Mouse (Mus musculus) urinary bladder, postnatal 10 days (tissue): ENCODE data around the gene Hist1h3b.
A peak's percentile ranks its signal among the peaks of the same experiment; 100 is the strongest.
"Not testable (repeated sequence)": the region's sequence is repeated elsewhere in the genome, so short reads cannot be mapped to it uniquely, and the experiment has no call there.

Experiments
- DNase-seq: peaks from one replicate; pipeline ENCODE4 v3.0.0; 2022; ENCODE audit warnings: low spot score

Hist1h3b gene

DNA sequence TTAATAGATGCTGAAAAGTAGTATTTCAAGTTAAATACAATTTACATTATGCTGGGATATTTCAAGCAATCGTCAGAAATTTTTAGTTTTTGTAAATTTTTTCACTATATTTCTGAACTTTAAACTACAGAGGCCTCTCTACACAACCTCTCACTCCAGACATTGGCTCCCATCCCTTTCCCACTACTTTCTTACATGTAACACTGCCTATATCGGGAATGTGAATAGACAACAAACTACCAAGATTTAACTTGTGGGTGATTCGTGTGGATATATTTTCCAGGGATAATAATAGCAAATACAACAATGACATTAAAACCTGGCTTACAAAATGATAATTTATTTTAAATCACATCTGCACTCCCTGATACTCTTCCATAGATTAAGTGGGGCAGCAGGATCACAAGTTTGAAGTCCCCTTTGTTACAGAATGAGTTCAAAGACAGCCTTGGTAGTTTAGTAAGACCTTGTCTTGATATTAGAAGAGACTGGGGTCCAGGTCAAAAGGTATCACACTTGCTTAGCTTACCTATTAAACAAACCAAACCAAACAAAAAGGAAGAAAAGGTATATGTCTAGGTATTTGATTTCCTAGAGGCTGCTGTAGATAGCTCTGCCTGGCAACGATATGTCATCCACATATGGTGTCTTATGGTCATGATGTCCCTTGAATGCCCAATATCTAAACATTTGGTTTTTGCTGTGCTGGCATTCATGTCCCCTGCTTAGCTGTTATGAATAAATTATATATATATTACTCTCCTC, 1.4 kb downstream of the Hist1h3b start:
- DNase-seq = no peak

DNA sequence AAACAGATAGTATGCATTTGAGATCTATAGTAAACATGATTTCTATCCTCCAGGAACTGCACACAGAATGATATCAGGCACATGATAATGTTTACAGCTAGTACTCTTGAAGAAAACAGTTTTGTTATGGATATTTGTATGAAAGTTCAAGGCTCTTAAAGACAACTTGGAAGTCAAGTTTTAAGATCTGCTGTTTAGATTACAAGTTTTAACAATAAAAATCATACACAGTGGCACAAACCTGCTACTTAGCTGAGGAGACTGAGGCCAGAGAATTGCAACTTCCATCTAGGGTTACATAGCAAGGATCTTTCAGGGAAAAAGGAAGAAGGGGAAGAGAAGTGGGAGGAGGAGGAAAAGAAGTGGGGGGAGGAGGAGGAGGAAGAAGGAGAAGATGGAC, 2.9 kb downstream of the Hist1h3b start:
- no peak for DNase-seq

DNA sequence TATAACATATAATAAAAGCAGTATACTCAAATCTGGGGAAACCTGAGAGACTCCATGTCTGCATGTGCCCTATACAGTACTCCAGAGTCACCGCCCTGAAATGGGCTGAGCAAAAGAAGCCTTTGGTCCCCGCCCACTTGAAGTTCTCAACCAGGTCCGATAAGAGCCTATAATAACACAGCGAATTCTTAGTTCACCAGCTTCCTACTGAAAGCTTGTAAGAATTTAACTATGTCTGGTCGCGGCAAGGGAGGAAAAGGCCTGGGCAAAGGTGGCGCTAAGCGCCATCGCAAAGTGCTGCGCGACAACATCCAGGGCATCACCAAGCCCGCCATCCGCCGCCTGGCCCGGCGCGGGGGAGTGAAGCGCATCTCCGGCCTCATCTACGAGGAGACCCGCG, 4.7 kb downstream of the Hist1h3b start, which contains the start of gene Hist1h4b:
Hist1h4b (plus strand) TSS at position 224 of the 400 bp plus-strand sequence.
- DNase-seq = no peak

DNA sequence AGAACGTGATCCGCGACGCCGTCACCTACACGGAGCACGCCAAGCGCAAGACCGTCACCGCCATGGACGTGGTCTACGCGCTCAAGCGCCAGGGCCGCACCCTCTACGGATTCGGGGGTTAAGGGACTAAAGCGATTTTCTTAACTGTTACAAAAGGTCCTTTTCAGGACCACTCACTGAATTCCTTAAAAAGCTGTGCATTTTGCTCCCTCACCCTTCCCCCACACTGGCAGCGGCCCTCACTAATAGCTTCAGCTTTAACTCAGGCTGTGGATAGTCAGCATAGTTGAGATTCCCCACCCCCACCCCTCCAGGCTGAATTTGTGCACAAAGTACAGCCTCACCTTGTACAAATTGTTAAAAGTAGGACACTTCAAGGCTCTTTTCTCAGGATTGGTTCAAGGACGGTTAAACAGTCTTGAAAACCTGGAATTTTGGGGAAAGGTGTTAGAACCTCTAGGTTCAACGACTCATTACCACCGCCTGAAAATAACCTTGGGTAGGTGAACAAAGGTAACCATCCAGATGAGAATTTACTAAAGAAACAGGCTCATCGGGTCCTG, 5.2 kb downstream of the Hist1h3b start:
- no peak for DNase-seq

DNA sequence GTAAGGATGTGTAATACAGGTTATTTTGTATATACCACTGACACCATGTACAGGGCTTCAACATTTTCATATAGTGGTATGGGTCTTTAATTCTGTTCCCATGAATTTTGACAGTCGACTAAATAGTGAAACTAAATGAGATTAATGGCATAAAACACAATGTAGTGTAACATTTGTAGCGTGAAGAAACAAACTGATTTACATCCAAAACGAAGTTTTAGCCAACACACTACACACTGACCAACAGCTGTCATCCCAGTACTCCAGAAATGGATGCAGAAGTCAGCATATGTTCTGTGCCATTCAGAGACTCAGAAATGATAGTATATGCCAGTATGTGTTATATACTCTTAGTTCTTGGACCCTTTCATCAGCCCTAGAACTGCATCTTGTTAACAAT, 5.9 kb downstream of the Hist1h3b start:
- no peak for DNase-seq

DNA sequence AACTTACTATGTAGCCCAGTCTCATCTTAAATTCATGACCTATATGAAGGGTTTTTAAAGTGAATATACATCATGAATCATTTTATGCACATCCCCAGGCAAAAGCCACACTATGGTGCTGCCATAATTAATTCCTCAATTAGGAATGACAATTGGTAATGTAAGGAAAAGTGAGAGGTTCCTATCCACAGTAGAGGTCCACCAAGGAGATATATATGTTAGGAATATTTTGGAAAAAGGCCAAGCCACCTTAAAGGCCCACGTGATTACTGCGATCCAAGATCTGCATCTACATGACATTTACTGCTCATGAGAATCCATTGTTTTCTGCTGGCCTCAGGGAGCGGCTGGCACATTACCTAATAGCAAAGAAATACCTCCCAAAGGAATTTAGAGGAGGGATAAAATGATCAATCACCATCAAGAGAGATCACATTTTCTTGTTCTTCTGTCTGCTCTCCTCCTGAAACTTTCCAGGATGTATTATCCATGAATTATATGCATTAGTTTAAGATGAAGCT, 7.2 kb downstream of the Hist1h3b start:
- no peak for DNase-seq

DNA sequence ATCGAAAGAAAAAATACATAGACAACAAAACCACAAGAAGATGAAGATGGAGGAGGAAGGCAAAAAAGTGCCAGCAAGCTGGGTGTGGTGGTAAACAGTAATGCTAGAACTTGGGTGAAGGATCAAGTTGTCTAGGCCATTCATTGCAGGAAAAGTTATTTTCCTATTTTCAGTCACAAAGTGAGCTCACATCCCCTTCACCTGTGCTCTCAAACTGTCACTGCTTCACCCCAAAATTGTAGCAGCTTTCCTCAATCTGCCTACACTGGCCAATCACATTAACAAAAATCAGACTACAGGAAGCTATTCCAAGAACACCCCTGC, 7.8 kb downstream of the Hist1h3b start:
- no peak for DNase-seq

DNA sequence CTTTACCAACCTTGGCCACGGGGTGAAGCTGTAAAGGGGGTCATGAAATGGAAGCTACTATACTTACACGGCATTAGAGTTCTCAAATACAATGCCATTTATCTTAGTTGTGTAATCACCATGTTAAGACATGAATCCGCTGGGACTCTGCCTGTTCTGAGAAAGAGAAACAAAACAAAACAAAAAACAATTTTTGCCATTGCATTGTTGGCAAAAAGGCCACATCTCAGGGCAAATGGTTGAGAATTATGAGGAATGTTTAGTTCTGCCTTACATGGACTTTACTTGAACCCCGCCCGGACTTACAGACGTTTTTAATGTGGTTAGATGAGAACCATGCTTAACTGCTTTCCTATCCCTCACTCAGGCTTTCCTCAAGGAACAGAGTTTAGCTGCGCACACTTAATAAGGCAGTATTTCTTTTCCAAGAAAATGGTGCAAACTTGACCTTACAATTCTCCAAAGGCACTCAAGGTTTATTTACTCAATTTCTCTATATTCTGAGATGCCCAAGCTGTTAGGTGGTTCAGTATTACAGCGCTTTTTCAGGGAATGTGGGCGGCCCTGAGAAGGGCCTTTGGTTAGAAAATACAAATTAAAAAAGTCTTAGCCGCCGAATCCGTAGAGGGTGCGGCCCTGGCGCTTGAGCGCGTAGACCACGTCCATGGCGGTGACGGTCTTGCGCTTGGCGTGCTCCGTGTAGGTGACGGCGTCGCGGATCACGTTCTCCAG, 8.3 kb downstream of the Hist1h3b start:
- DNase-seq = no peak

DNA sequence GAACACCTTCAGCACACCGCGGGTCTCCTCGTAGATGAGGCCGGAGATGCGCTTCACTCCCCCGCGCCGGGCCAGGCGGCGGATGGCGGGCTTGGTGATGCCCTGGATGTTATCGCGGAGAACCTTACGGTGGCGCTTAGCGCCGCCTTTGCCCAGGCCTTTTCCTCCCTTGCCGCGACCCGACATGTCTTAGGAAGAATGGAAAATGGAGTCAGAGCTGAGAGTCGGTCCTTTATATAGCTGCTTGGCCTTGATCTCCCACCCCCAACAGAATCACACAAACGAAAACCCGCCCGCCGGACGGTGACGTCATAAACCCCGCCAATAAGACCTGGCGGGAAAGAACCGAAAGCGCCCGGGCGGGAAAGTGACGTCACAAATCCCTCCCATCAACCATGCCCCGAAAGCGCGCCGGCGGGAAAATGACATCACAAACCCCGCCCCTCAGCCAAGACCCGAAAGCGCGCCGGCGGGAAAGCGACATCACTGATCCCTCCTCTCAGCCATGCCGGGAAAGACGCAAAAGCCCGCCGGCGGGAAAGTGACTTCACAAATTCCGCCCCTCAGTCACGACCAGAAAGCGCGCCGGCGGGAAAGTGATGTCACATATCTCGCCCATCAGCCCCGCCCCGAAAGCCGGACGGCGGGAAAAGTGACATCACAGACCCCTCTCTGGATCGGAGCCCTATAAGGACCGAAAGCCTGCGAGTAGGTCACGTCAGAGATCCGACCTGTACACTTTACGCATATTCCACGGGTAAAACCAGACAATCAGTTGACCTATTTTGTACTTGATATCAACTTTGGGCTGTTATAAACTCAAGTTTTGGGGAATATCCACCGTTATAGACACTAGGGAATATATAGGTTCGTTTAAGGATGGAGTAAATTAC, 9.2 kb downstream of the Hist1h3b start, which contains the start of gene Hist1h4a:
Hist1h4a (minus strand) TSS at position 259 of the 893 bp plus-strand sequence.
- peak; percentile 97 for DNase-seq

DNA sequence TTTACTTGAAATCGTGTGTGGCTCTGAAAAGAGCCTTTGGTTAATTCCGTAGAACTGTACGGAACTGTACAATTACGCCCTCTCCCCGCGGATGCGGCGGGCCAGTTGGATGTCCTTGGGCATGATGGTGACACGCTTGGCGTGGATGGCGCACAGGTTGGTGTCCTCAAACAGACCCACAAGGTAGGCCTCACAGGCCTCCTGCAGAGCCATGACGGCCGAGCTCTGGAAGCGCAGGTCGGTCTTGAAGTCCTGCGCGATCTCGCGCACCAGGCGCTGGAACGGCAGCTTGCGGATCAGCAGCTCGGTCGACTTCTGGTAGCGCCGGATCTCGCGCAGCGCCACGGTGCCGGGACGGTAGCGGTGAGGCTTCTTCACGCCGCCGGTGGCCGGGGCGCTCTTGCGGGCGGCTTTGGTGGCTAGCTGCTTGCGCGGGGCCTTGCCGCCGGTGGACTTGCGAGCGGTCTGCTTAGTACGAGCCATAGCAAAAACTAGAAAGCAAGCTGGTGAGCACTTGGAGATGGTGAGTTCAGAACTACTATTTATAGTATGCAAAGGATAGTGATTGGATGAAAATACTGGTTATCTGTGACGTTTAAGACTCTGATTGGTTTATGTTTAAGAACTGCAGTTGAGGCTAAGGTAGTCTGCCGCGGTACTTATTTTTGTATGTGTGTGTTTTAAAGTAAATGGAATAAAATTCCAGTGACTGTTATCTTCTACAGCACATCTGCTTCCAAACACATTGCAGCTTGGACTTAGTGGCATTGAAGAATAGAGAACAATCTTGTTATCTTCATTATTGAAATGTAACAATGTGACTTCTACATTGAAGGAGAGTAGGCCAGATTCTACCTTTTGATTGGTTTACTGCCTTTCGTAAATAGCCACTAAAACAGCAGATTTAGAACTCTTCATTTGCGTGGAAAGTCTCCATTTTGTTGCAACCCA, 10.1 kb downstream of the Hist1h3b start, which contains the start of gene Hist1h3a:
Hist1h3a (minus strand) TSS at position 516 of the 951 bp plus-strand sequence.
- DNase-seq = not testable (repeated sequence)

DNA sequence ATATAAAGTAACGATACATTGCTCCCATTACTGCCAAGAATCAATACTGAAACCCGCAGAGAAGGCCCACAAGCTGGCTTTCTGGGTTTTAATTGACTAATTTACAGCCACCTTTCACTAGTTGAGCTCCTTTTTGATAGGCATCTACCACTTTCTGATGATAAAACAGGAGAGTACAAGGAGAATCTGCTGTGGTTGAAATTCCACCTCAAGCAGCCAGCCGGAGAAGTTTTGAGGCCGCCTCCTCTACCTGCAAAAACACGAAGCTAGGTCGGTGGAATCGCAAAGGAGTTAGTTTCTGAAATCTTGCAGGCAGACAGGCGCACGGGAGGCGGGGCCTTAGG, 11.1 kb downstream of the Hist1h3b start:
- no peak for DNase-seq

DNA sequence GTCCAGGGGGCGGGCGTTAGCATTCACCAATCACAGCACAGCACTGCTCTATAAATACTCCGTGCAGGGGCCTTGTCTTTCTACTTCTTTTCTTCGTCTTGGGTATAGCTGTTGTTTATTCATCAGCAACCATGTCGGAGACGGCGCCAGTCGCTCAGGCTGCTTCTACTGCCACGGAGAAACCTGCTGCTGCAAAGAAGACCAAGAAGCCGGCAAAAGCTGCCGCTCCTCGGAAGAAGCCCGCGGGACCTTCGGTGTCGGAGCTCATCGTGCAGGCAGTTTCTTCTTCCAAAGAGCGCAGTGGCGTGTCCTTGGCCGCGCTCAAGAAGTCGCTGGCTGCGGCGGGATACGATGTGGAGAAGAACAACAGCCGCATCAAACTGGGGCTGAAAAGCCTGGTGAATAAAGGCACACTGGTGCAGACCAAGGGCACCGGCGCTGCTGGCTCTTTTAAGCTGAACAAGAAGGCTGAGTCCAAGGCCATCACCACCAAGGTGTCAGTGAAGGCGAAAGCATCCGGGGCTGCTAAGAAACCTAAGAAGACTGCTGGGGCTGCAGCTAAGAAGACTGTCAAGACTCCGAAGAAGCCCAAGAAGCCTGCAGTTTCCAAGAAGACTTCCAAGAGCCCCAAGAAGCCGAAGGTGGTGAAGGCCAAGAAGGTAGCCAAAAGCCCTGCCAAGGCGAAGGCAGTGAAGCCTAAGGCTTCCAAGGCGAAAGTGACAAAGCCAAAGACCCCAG, 11.7 kb downstream of the Hist1h3b start, which contains the start of gene Hist1h1a:
Hist1h1a (plus strand) TSS at position 81 of the 738 bp plus-strand sequence.
- DNase-seq = peak; percentile 23

DNA sequence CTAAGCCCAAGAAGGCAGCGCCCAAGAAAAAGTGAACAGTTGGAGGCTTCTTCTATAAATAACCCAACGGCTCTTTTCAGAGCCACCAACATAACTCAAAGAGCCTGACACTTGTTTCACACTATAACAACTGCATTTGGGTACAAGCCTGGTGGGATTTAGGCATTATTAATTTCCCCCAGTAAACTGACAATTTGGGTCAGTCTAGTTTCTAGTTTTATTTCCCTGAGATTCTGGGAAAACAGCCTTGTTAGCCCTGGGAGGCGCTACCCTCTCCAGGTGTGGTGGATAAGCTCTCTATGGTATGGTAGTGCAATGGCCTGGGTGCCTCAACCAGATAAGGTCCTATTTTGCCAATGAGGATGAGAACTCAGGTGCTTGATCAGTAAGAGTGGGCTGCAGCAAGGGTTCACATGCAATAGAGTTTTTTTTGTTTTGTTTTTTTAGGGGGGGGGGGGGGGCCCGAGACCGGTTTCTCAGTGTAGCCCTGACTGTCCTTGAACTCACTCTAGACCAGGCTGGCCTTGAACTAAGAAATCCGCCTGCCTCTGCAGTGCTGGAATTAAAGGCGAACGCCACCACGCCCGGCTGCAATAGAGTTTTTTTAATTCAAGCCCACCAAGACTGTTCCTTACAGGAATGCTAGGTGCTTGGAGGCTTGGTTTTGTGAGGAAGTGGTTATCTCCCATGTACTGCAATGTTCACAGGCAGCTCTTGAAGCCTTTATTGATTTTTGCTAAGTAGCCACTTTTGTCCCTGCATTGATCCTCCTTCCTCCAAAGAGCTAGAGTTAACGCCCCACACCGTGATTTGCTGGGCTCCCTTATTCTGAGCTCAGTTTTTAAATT, 12.5 kb downstream of the Hist1h3b start:
- DNase-seq = no peak

DNA sequence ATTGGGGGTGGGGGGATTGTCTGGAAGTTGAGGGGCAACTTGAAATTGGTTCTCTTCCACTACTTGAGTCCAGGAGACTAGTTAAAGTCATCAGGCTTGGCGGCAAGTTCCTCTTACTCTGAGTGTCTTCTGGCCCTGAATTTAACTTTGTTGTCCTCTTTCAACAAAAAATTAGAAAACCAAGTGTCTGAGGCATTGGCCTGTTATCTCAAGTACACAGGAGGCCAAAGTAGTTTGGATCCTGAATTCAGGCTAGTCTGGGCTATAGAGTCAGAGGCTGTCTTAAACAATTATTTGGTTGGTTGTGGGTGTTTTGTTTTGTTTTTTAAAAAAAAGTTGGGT, 13.1 kb downstream of the Hist1h3b start:
- no peak for DNase-seq

DNA sequence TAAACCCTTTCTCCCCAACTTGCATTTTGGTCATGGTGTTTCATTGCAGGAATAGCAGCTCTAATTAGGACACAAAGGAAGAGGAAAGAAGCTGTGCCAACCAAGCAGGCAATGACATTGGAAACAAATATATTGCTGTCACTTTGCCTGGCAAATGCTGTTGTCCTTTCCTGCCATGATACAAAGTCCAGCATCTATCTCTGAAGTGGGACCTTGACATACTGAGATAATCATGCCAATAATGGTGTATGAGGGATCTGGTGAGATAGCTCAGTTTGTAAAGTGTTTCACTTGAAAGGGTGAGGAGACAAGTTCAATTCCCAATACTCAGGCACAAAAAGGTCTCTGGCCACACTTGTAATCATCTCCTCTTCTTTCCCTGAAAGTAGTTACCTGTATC, 14.7 kb downstream of the Hist1h3b start:
- no peak for DNase-seq

DNA sequence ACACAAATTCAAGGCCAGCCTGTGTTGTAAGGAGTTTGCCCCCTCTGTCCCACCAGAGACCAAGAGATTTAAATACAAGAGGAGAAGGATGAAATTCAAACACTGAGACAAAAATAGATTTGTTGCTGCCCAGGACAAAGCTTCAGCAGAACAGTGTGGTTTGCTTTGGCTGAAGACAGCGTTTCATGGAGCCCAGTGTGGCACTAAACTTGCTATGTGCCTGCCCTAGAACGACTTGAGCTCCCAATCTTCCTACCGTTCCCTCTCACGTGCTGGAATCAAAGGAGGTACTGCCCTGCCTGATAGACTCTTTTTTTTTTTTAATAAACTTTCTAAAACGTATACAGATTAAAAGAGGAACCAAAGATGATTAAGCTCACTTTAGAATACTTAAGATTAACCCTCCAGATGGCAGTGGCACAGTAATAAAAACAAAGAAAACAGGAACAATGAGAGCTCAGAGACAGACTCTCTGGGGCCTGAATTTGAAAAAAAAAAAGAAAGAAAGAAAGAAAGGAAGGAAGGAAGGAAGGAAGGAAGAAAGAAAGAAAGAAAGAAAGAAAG, 16.8 kb downstream of the Hist1h3b start:
- DNase-seq = no peak

DNA sequence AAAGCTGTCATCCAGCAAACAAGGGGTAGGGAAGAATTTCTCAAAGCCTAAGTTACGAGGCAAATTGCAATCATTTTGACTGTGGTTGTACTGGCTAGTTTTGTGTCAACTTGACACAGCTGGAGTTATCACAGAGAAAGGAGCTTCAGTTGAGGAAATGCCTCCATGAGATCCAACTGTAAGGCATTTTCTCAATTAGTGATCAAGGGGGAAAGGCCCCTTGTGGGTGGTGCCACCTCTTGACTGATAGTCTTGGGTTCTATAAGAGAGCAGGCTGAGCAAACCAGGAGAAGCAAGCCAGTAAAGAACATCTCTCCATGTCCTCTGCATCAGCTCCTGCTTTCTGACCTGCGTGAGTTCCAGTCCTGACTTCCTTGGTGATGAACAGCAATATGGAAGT, 17.5 kb downstream of the Hist1h3b start, which contains the start of gene Trim38:
Trim38 (plus strand) TSS at position 301 of the 400 bp plus-strand sequence.
- DNase-seq = not testable (repeated sequence)

DNA sequence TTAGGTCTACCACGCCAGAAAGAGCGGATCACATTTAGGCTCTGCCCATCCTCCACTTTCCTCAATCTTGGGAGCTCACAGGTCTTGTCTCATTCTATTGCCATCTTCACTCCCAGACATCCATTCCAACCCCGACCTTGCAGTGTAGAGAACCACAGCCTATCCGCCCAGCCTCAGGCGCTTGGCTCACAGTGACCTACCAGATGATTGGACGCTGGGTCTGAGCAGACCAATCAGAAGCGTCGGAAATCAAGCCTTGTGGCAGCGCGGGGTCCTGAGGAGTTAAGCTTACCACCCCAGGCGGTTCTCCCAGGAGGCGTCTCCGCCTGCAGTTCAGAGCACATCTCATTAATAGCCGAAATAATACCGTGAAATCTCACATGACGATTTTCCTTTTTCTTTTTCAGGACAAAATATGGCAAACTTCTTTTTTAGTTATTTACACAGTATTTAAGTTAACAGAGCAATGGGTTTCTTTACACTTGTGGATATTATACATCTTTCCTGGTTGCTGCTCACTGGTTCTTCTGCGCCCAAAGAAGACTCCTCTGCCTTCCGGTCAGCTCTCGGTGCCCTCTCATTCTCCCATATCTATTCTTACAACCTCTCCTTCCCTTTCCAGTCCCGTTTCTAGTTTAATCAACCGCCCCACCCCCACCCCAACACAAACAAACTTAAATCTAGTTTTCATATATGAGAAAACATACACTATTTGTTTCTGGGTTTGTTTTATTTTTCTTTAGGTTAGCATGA, 20.7 kb downstream of the Hist1h3b start:
- DNase-seq = no peak
